Mouse (Mus musculus): ENCODE measurements around the gene Ppp1r1c.

DNA sequence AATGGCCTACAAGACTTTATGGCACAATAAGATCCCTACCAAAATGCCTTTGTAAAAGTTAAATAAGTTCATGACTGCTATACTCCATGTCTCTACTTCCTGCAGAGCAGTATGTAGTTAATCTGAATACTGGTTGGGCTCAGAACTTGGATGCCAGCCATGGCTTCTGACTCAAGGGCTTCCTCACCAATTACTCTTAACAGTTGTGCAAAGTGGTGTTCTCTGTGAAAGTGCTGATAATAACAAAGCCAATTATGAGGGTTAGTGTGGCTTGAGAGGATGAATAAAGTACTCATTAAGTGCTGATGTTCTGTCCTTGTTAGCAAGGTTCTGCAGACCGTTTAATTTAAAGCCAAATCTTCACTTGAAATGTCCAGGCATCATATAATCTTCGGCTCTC, 31.4 kb downstream of the Ppp1r1c start:
- no peak for TF ChIP-seq CTCF (IDR thresholded peaks at IDR 0.05; ENCODE audit: low read depth)
- TF ChIP-seq EP300 (IDR thresholded peaks at IDR 0.05; ENCODE audit: low read depth): no peak
